Comparison of ENCODE assay signal across 8 mouse cellular contexts in genomic region chr2:156401331-156401730, GRCm38 (mm10). TPM values are rescaled to one million over a fixed set of nuclear protein-coding genes. Genes with fewer than 3 reads are reported as not detected.
DNase-seq lines count a peak whose midpoint lies in the region; ATAC-seq and TF ChIP-seq lines count a peak whose summit lies in the region.

No protein-coding gene starts in this region.

- no peaks in the 10 kb centered on the region for H3K36me3 ChIP-seq in forebrain, postnatal 0 days (ENCODE audit: insufficient read depth)
- H3K36me3 ChIP-seq in liver, postnatal 0 days (replicated peaks; ENCODE audit: insufficient read depth, low read length), result no peaks in the 10 kb centered on the region

- no peak for TF ChIP-seq EP300 in liver, postnatal 0 days (IDR thresholded peaks at IDR 0.05; ENCODE audit: low read depth)

- no peak overlapping the region for H3K4me3 ChIP-seq in forebrain, postnatal 0 days (ENCODE audit: low read depth, low read length)
- H3K4me3 ChIP-seq in liver, postnatal 0 days (ENCODE audit: low read depth, low read length), result no peak overlapping the region

- WGBS in forebrain, postnatal 0 days, result 4% methylated on average over 9 of the region's 9 CpGs
- WGBS in liver, postnatal 0 days (ENCODE audit: insufficient replicate concordance), result 10% methylated on average over 9 of the region's 9 CpGs

- 0 out of 2 replicates have a peak overlapping the region, but pooled peaks have one; percentile 23 for H3K9ac ChIP-seq in forebrain, postnatal 0 days
- H3K9ac ChIP-seq in liver, postnatal 0 days (replicated peaks), result no peak overlapping the region

- no peaks in the 10 kb centered on the region for H3K27me3 ChIP-seq in forebrain, postnatal 0 days (ENCODE audit: insufficient read depth, low read length)
- no peaks in the 10 kb centered on the region for H3K27me3 ChIP-seq in liver, postnatal 0 days (ENCODE audit: insufficient read depth, low read length)

- H3K4me2 ChIP-seq in forebrain, postnatal 0 days (ENCODE audit: low read depth), result peak overlapping the region; percentile 22
- H3K4me2 ChIP-seq in liver, postnatal 0 days (ENCODE audit: low read depth, low read length), result no peak overlapping the region

- H3K9me3 ChIP-seq in forebrain, postnatal 0 days (ENCODE audit: low read length), result no peaks in the 10 kb centered on the region
- H3K9me3 ChIP-seq in liver, postnatal 0 days (ENCODE audit: low read length), result no peaks in the 10 kb centered on the region

- TF ChIP-seq CTCF in forebrain, postnatal 0 days (IDR thresholded peaks at IDR 0.05; ENCODE audit: low read depth), result no peak
- TF ChIP-seq CTCF in liver, postnatal 0 days (IDR thresholded peaks at IDR 0.05; ENCODE audit: low read depth), result no peak

- peak; percentile 38 to 54 for DNase-seq in adrenal gland, adult (ENCODE audit: inconsistent age in 2 of 2, low spot score in 1 of 2)
- no peak for DNase-seq in adrenal gland, adult 8-10 months
- peak; percentile 19 for DNase-seq in Muller cell, postnatal 12 days (ENCODE audit: inconsistent ontology term)
- DNase-seq in forebrain, postnatal 0 days, result peak; percentile 86
- DNase-seq in kidney, postnatal 36 days, result peak; percentile 13 to 55
- DNase-seq in liver, postnatal 0 days, result peak; percentile 80
- DNase-seq in retina, embryonic 14.5 days (ENCODE audit: low spot score), result peak; percentile 90
- peak; percentile 55 for DNase-seq in thymus, postnatal 25 days

- H3K4me1 ChIP-seq in forebrain, postnatal 0 days (ENCODE audit: insufficient read depth), result no peaks in the 10 kb centered on the region; the same call in 1 of the 2 replicates
- H3K4me1 ChIP-seq in liver, postnatal 0 days (ENCODE audit: insufficient read depth), result no peaks in the 10 kb centered on the region; the same call in 1 of the 2 replicates

- no peak overlapping the region for H3K27ac ChIP-seq in forebrain, postnatal 0 days (ENCODE audit: low read depth, low read length)
- H3K27ac ChIP-seq in liver, postnatal 0 days (ENCODE audit: low read depth), result no peak overlapping the region

- peak; percentile 99 for ATAC-seq in forebrain, postnatal 0 days
- ATAC-seq in liver, postnatal 0 days, result peak; percentile 82

RNA-seq across cellular contexts. Expression of gene Epb41l1, which starts 19.4 kb away (rescaled TPM):
- 100 to 1,000 TPM in 2 of 4 experiments, 10 to 100 TPM in 2; 72.4 to 109 (median 91.3) TPM for total RNA-seq in adrenal gland, adult 8-10 months (2022)
- 169 and 211 TPM in 2 replicates for total RNA-seq in forebrain, postnatal 0 days (2014; rRNA removed)
- 7.0 and 10.0 TPM in 2 replicates for polyA plus RNA-seq in forebrain, postnatal 0 days (2015; fragmentation: Nextera tagmentation; extraction: Ambion mirVana)
- 0.49 and 0.51 TPM in 2 replicates for polyA plus RNA-seq in liver, postnatal 0 days (2015; fragmentation: Nextera tagmentation; extraction: Ambion mirVana)
